Mouse (Mus musculus): Measurements from ENCODE around the gene Tuba1c.

GRCm38 (mm10) chr15:99035431-99035830 lies 5.7 kb downstream of the Tuba1c start:
- TF ChIP-seq POLR2A (IDR thresholded peaks at IDR 0.05; ENCODE audit: extremely low read depth, insufficient read depth, low read length), result no peak
- TF ChIP-seq CTCF (IDR thresholded peaks at IDR 0.05; ENCODE audit: extremely low read depth, insufficient read depth, low read length), result no peak

All from cortical plate, adult 2 months (tissue).